Mouse (Mus musculus) MEL (cell line): ENCODE data around the gene Eif3a. TPM values are rescaled to one million over a fixed set of nuclear protein-coding genes. Genes with fewer than 3 reads are reported as not detected.
A peak's percentile ranks its signal among the peaks of the same experiment; 100 is the strongest.

Experiments
- DNase-seq: peaks from one replicate; pipeline ENCODE4 v3.0.0; 2011; ENCODE audit warnings: low read depth, low spot score
- H3K27ac ChIP-seq: 2 replicates; pipeline ENCODE4 v1.5.1; 2012; ENCODE audit warnings: low read depth, mild to moderate bottlenecking, control low read depth, low read length, moderate library complexity; ENCODE audit not compliant: control insufficient read depth
- H3K27me3 ChIP-seq, 2 experiments: fragments of 150-350 bp in 1 of 2; sonication (generic) in 1 of 2; 2 replicates each; pipeline ENCODE4 v1.6.1; 2012; ENCODE audit warnings: low read length in 2 of 2, mild to moderate bottlenecking in 2 of 2, improper control_type of control experiment in 1 of 2, moderate library complexity in 1 of 2; ENCODE audit not compliant: insufficient read depth in 2 of 2, control insufficient read depth in 1 of 2
- H3K36me3 ChIP-seq, 2 experiments: 2 replicates each; pipeline ENCODE4 v1.6.1; 2012 to 2014; ENCODE audit warnings: low read length in 2 of 2, improper control_type of control experiment in 1 of 2, inconsistent platforms in 1 of 2, mild to moderate bottlenecking in 1 of 2; ENCODE audit not compliant: insufficient read depth in 2 of 2, control insufficient read depth in 1 of 2
- H3K4me1 ChIP-seq, 2 experiments: fragments of 150-350 bp in 1 of 2; sonication (generic) in 1 of 2; 2 replicates each; pipeline ENCODE4 v1.6.1; 2012; ENCODE audit warnings: low read length in 2 of 2, improper control_type of control experiment in 1 of 2, mild to moderate bottlenecking in 1 of 2; ENCODE audit not compliant: insufficient read depth in 2 of 2, control insufficient read depth in 1 of 2
- H3K4me3 ChIP-seq, 2 experiments: fragments of 150-350 bp in 1 of 2; sonication (generic) in 1 of 2; 2 replicates each; pipeline ENCODE4 v1.5.1; 2012; ENCODE audit warnings: low read depth in 2 of 2, low read length in 2 of 2, mild to moderate bottlenecking in 2 of 2, moderate library complexity in 2 of 2, control low read depth in 1 of 2, improper control_type of control experiment in 1 of 2; ENCODE audit not compliant: control insufficient read depth in 1 of 2, insufficient read depth in 1 of 2
- H3K79me2 ChIP-seq: 2 replicates; pipeline ENCODE4 v1.6.1; 2012; ENCODE audit warnings: mild to moderate bottlenecking, low read length, moderate library complexity; ENCODE audit not compliant: control insufficient read depth, poor library complexity, insufficient read depth
- H3K9ac ChIP-seq: 2 replicates; pipeline ENCODE4 v1.6.1; 2012; ENCODE audit warnings: low read depth, mild to moderate bottlenecking, control low read depth, low read length, moderate library complexity; ENCODE audit not compliant: control insufficient read depth, poor library complexity, severe bottlenecking
- H3K9me3 ChIP-seq: fragments of 150-350 bp; sonication (generic); replicated peaks from 2 replicates; pipeline ENCODE4 v1.6.1; 2012; ENCODE audit warnings: mild to moderate bottlenecking, low read length, improper control_type of control experiment, moderate library complexity; ENCODE audit not compliant: insufficient read depth
- BHLHE40 ChIP-seq: IDR thresholded peaks from 2 replicates; pipeline ENCODE4 v1.6.1; 2012; ENCODE audit warnings: low read depth, mild to moderate bottlenecking, inconsistent platforms, low read length, improper control_type of control experiment, borderline replicate concordance
- CHD1 ChIP-seq: IDR thresholded peaks from 2 replicates; pipeline ENCODE4 v1.6.1; 2012; ENCODE audit warnings: low read depth, mild to moderate bottlenecking, inconsistent platforms, low read length, improper control_type of control experiment
- CHD2 ChIP-seq: IDR thresholded peaks from 2 replicates; pipeline ENCODE4 v1.6.1; 2011; ENCODE audit warnings: low read length, improper control_type of control experiment
- CTCF ChIP-seq, 3 experiments: IDR thresholded peaks in 2 of 3; conservative IDR thresholded peaks in 1 of 3; 2 replicates each; pipeline ENCODE4 v1.5.1; 2011 to 2012; ENCODE audit warnings: low read length in 3 of 3, low read depth in 2 of 3, mild to moderate bottlenecking in 2 of 3, improper control_type of control experiment in 1 of 3, inconsistent platforms in 1 of 3, mixed read lengths in 1 of 3, moderate library complexity in 1 of 3; ENCODE audit not compliant: control insufficient read depth in 1 of 3, insufficient read depth in 1 of 3, poor library complexity in 1 of 3, severe bottlenecking in 1 of 3
- E2F4 ChIP-seq: IDR thresholded peaks from 2 replicates; pipeline ENCODE4 v1.6.1; 2011; ENCODE audit warnings: low read depth, low read length, improper control_type of control experiment, borderline replicate concordance
- ELF1 ChIP-seq: IDR thresholded peaks from 2 replicates; pipeline ENCODE4 v1.6.1; 2014; ENCODE audit warnings: low read depth, mild to moderate bottlenecking, inconsistent platforms, low read length, improper control_type of control experiment, moderate library complexity
- EP300 ChIP-seq, 2 experiments: IDR thresholded peaks; 2 replicates each; pipeline ENCODE4 v1.6.1; 2011; ENCODE audit warnings: improper control_type of control experiment in 2 of 2, low read length in 2 of 2, low read depth in 1 of 2, mild to moderate bottlenecking in 1 of 2
- ETS1 ChIP-seq: IDR thresholded peaks from 2 replicates; pipeline ENCODE4 v1.6.1; 2012; ENCODE audit warnings: low read depth, mild to moderate bottlenecking, inconsistent platforms, low read length, improper control_type of control experiment, moderate library complexity
- GABPA ChIP-seq: IDR thresholded peaks from 2 replicates; pipeline ENCODE4 v1.6.1; 2012; ENCODE audit warnings: low read depth, mild to moderate bottlenecking, inconsistent platforms, low read length, improper control_type of control experiment, moderate library complexity
- GATA1 ChIP-seq: IDR thresholded peaks from 2 replicates; pipeline ENCODE4 v1.6.1; 2011; ENCODE audit warnings: low read depth, low read length, improper control_type of control experiment
- HCFC1 ChIP-seq: IDR thresholded peaks from 2 replicates; pipeline ENCODE4 v1.6.1; 2012; ENCODE audit warnings: low read depth, mild to moderate bottlenecking, inconsistent platforms, low read length, improper control_type of control experiment, moderate library complexity
- JUND ChIP-seq: IDR thresholded peaks from 2 replicates; pipeline ENCODE4 v1.6.1; 2011; ENCODE audit warnings: low read depth, mild to moderate bottlenecking, improper control_type of control experiment, low read length
- KAT2A ChIP-seq: conservative IDR thresholded peaks from 2 replicates; pipeline ENCODE4 v1.6.1; 2012; ENCODE audit warnings: low read depth, low read length, improper control_type of control experiment, inconsistent platforms
- MAFK ChIP-seq: IDR thresholded peaks from 2 replicates; pipeline ENCODE4 v1.6.1; 2011; ENCODE audit warnings: low read depth, mild to moderate bottlenecking, low read length, improper control_type of control experiment, borderline replicate concordance
- MAX ChIP-seq: IDR thresholded peaks from 2 replicates; pipeline ENCODE4 v1.6.1; 2011; ENCODE audit warnings: low read length, improper control_type of control experiment
- MAZ ChIP-seq: IDR thresholded peaks from 2 replicates; pipeline ENCODE4 v1.6.1; 2012; ENCODE audit warnings: low read depth, mild to moderate bottlenecking, inconsistent platforms, low read length, improper control_type of control experiment
- MEF2A ChIP-seq: IDR thresholded peaks from 2 replicates; pipeline ENCODE4 v1.6.1; 2014; ENCODE audit warnings: low read depth, mild to moderate bottlenecking, inconsistent platforms, low read length, improper control_type of control experiment; ENCODE audit not compliant: poor library complexity, insufficient replicate concordance, severe bottlenecking; ENCODE audit errors: extremely low read depth
- MXI1 ChIP-seq: IDR thresholded peaks from 2 replicates; pipeline ENCODE4 v1.6.1; 2011; ENCODE audit warnings: mild to moderate bottlenecking, low read depth, low read length, improper control_type of control experiment
- MYB ChIP-seq: IDR thresholded peaks from 2 replicates; pipeline ENCODE4 v1.6.1; 2011; ENCODE audit warnings: mild to moderate bottlenecking, low read depth, low read length, improper control_type of control experiment
- MYC ChIP-seq: IDR thresholded peaks from 2 replicates; pipeline ENCODE4 v1.6.1; 2011; ENCODE audit warnings: low read depth, mild to moderate bottlenecking, low read length, improper control_type of control experiment, moderate library complexity
- NELFE ChIP-seq: IDR thresholded peaks from 2 replicates; pipeline ENCODE4 v1.6.1; 2011; ENCODE audit warnings: low read depth, low read length, improper control_type of control experiment
- NRF1 ChIP-seq: IDR thresholded peaks from 2 replicates; pipeline ENCODE4 v1.6.1; 2014; ENCODE audit warnings: low read depth, mild to moderate bottlenecking, inconsistent platforms, low read length, improper control_type of control experiment, moderate library complexity; ENCODE audit not compliant: poor library complexity, insufficient read depth, severe bottlenecking
- POLR2A ChIP-seq, 2 experiments: IDR thresholded peaks; 2 replicates each; pipeline ENCODE4 v1.6.1; 2011 to 2012; ENCODE audit warnings: low read length in 2 of 2, mild to moderate bottlenecking in 2 of 2, control low read depth in 1 of 2, improper control_type of control experiment in 1 of 2, low read depth in 1 of 2, moderate library complexity in 1 of 2; ENCODE audit not compliant: control insufficient read depth in 1 of 2, insufficient read depth in 1 of 2, poor library complexity in 1 of 2
- POLR2AphosphoS2 ChIP-seq: IDR thresholded peaks from 2 replicates; pipeline ENCODE4 v1.6.1; 2011; ENCODE audit warnings: low read length, improper control_type of control experiment
- POLR2AphosphoS5 ChIP-seq: IDR thresholded peaks from 2 replicates; pipeline ENCODE4 v1.6.1; 2012; ENCODE audit warnings: low read depth, borderline replicate concordance, mild to moderate bottlenecking, inconsistent platforms, low read length, moderate library complexity, mixed read lengths
- RCOR1 ChIP-seq: IDR thresholded peaks from 2 replicates; pipeline ENCODE4 v1.6.1; 2012; ENCODE audit warnings: low read depth, mild to moderate bottlenecking, inconsistent platforms, low read length, improper control_type of control experiment
- SIN3A ChIP-seq: IDR thresholded peaks from 2 replicates; pipeline ENCODE4 v1.6.1; 2012; ENCODE audit warnings: low read length, improper control_type of control experiment, inconsistent platforms
- SMC3 ChIP-seq: IDR thresholded peaks from 2 replicates; pipeline ENCODE4 v1.6.1; 2011; ENCODE audit warnings: low read depth, low read length, improper control_type of control experiment
- TAL1 ChIP-seq: IDR thresholded peaks from 2 replicates; pipeline ENCODE4 v1.6.1; 2012; ENCODE audit warnings: mild to moderate bottlenecking, inconsistent platforms, low read length, moderate library complexity, mixed read lengths
- TBP ChIP-seq: IDR thresholded peaks from 2 replicates; pipeline ENCODE4 v1.8.0; 2011; ENCODE audit warnings: low read depth, low read length, improper control_type of control experiment
- TCF12 ChIP-seq: IDR thresholded peaks from 2 replicates; pipeline ENCODE4 v1.6.1; 2014; ENCODE audit warnings: low read depth, mild to moderate bottlenecking, inconsistent platforms, low read length, improper control_type of control experiment, moderate library complexity
- USF1 ChIP-seq: IDR thresholded peaks from 2 replicates; pipeline ENCODE4 v1.6.1; 2014; ENCODE audit warnings: low read depth, mild to moderate bottlenecking, inconsistent platforms, low read length, improper control_type of control experiment, moderate library complexity
- USF2 ChIP-seq, 2 experiments: IDR thresholded peaks; 2 replicates each; pipeline ENCODE4 v1.6.1; 2011 to 2012; ENCODE audit warnings: improper control_type of control experiment in 2 of 2, low read length in 2 of 2, borderline replicate concordance in 1 of 2, inconsistent platforms in 1 of 2, low read depth in 1 of 2, mild to moderate bottlenecking in 1 of 2; ENCODE audit not compliant: insufficient read depth in 1 of 2
- ZC3H11A ChIP-seq: IDR thresholded peaks from 2 replicates; pipeline ENCODE4 v1.6.1; 2012; ENCODE audit warnings: low read depth, mild to moderate bottlenecking, inconsistent platforms, low read length, improper control_type of control experiment
- ZKSCAN1 ChIP-seq: IDR thresholded peaks from 2 replicates; pipeline ENCODE4 v1.6.1; 2012; ENCODE audit warnings: low read depth, mild to moderate bottlenecking, inconsistent platforms, low read length, improper control_type of control experiment, moderate library complexity
- ZMIZ1 ChIP-seq: IDR thresholded peaks from 2 replicates; pipeline ENCODE4 v1.6.1; 2012; ENCODE audit warnings: low read depth, mild to moderate bottlenecking, inconsistent platforms, low read length, improper control_type of control experiment, moderate library complexity
- ZNF384 ChIP-seq: IDR thresholded peaks from 2 replicates; pipeline ENCODE4 v1.6.1; 2012; ENCODE audit warnings: low read depth, mild to moderate bottlenecking, inconsistent platforms, low read length, improper control_type of control experiment
- polyA plus RNA-seq, 2 experiments: library from polyadenylated mRNA; stranded (reverse) in 1 of 2; unstranded in 1 of 2; fragments of >175 nt in 1 of 2; fragments of >200 nt in 1 of 2; gene quantifications; 2 replicates each; pipeline versions ENCODE4 v1.2.1 to v1.2.4; 2012; ENCODE audit warnings: low replicate concordance in 2 of 2, low read depth in 1 of 2; ENCODE audit not compliant: insufficient read length in 2 of 2, insufficient read depth in 1 of 2, missing spikeins in 1 of 2
- total RNA-seq: library from RNA; depleted of rRNA; stranded (reverse); fragments of 300-350 nt; gene quantifications from 2 replicates; pipeline ENCODE4 v1.2.3, GENCODE M21; 2012

Eif3a gene
- total and polyA plus RNA-seq, 3 experiments: 331 to 914 (median 424) TPM

- peak overlapping the region; percentile 85 to 87 for H3K4me3 ChIP-seq
- peak overlapping the region; percentile 99 for H3K9ac ChIP-seq
- DNase-seq: peak; percentile 81
- no peaks in the 10 kb centered on the region for H3K9me3 ChIP-seq
- peaks cover 50% of the 10 kb centered on the region for H3K79me2 ChIP-seq
- no peaks in the 10 kb centered on the region for H3K27me3 ChIP-seq
- H3K4me1 ChIP-seq: peaks cover 23 to 45% of the 10 kb centered on the region in 2 experiments
- peak overlapping the region; percentile 94 for H3K27ac ChIP-seq
- H3K36me3 ChIP-seq: peaks cover 23 to 54% of the 10 kb centered on the region in 2 experiments
- TF ChIP-seq ETS1: no peak
- TF ChIP-seq TAL1: no peak
- TF ChIP-seq JUND: no peak
- TF ChIP-seq MAZ: no peak
- TF ChIP-seq SMC3: no peak
- TF ChIP-seq EP300 (IDR thresholded peaks at IDR 0.05; ENCODE audit: low read depth in 1 of 2, low read length in 2 of 2): no peak
- 0 out of 2 replicates have a peak, but pooled peaks have one; percentile 11 for TF ChIP-seq MYC
- no peak for TF ChIP-seq POLR2AphosphoS2
- no peak for TF ChIP-seq ZC3H11A
- no peak for TF ChIP-seq NELFE
- TF ChIP-seq GABPA: no peak
- 0 out of 2 replicates have a peak, but pooled peaks have one; percentile 50 for TF ChIP-seq HCFC1
- no peak for TF ChIP-seq MAFK
- no peak for TF ChIP-seq E2F4
- TF ChIP-seq MAX: peak; percentile 70; the same call in 1 of the 2 replicates
- TF ChIP-seq USF2 (IDR thresholded peaks at IDR 0.05; ENCODE audit: borderline replicate concordance in 1 of 2, insufficient read depth in 1 of 2, low read depth in 1 of 2, low read length in 2 of 2): no peak
- TF ChIP-seq CHD2: peak; percentile 35
- no peak for TF ChIP-seq MEF2A
- TF ChIP-seq GATA1: no peak
- no peak; the same call in none of the 2 replicates for TF ChIP-seq CHD1
- TF ChIP-seq POLR2A (IDR thresholded peaks at IDR 0.05; ENCODE audit: control insufficient read depth in 1 of 2, insufficient read depth in 1 of 2, low read depth in 1 of 2, low read length in 2 of 2, poor library complexity in 1 of 2): no peak
- no peak; the same call in 1 of the 2 replicates for TF ChIP-seq MXI1
- TF ChIP-seq TBP: peak; percentile 26; the same call in 1 of the 2 replicates
- TF ChIP-seq ELF1: no peak
- no peak for TF ChIP-seq RCOR1
- no peak for TF ChIP-seq MYB
- no peak for TF ChIP-seq CTCF (IDR thresholded peaks at IDR 0.05 in 2 of 3, conservative IDR thresholded peaks at IDR 0.05 in 1 of 3; ENCODE audit: control insufficient read depth in 1 of 3, insufficient read depth in 1 of 3, low read depth in 2 of 3, low read length in 3 of 3, poor library complexity in 1 of 3, severe bottlenecking in 1 of 3)
- TF ChIP-seq ZKSCAN1: no peak
- no peak for TF ChIP-seq NRF1
- no peak for TF ChIP-seq BHLHE40
- TF ChIP-seq POLR2AphosphoS5: no peak
- no peak for TF ChIP-seq KAT2A
- TF ChIP-seq TCF12: peak; percentile 35; the same call in 1 of the 2 replicates
- TF ChIP-seq SIN3A: no peak; the same call in 1 of the 2 replicates
- no peak for TF ChIP-seq ZNF384
- TF ChIP-seq ZMIZ1: no peak; the same call in 1 of the 2 replicates
- no peak for TF ChIP-seq USF1
Measured at GRCm38 (mm10) chr19:60789919-60790506, 445 bp downstream of the Eif3a start.
